Mouse (Mus musculus) ES-E14 (cell line): ENCODE data around the gene March1. TPM values are rescaled to one million over a fixed set of nuclear protein-coding genes. Genes with fewer than 3 reads are reported as not detected.

Experiments used
- DNase-seq: peaks from one replicate; pipeline ENCODE4 v3.0.0-alpha.2; 2013; ENCODE audit warnings: low read depth, low spot score
- H3K27ac ChIP-seq: 2 replicates; pipeline ENCODE4 v1.5.1; 2012; ENCODE audit warnings: low read depth, mild to moderate bottlenecking, low read length, moderate library complexity, mixed read lengths; ENCODE audit not compliant: poor library complexity, insufficient read depth, severe bottlenecking
- H3K36me3 ChIP-seq: 2 replicates; pipeline ENCODE4 v1.6.1; 2012; ENCODE audit warnings: mild to moderate bottlenecking, low read length, moderate library complexity, mixed read lengths; ENCODE audit not compliant: control insufficient read depth, poor library complexity, insufficient read depth, severe bottlenecking
- H3K4me1 ChIP-seq, 2 experiments: fragments of 150-350 bp in 1 of 2; sonication (generic) in 1 of 2; 2 replicates each; pipeline ENCODE4 v1.6.1; 2012; ENCODE audit warnings: low read length in 2 of 2, mild to moderate bottlenecking in 1 of 2, mixed read lengths in 1 of 2; ENCODE audit not compliant: control insufficient read depth in 2 of 2, insufficient read depth in 2 of 2, poor library complexity in 1 of 2
- H3K4me3 ChIP-seq, 2 experiments: fragments of 150-350 bp in 1 of 2; sonication (generic) in 1 of 2; 2 replicates each; pipeline ENCODE4 v1.5.1; 2012; ENCODE audit warnings: low read length in 2 of 2, low read depth in 1 of 2, mild to moderate bottlenecking in 1 of 2, mixed read lengths in 1 of 2; ENCODE audit not compliant: insufficient read depth in 1 of 2, poor library complexity in 1 of 2, severe bottlenecking in 1 of 2
- H3K9ac ChIP-seq: 2 replicates; pipeline ENCODE4 v1.6.1; 2012; ENCODE audit warnings: low read depth, mild to moderate bottlenecking, low read length, mixed read lengths; ENCODE audit not compliant: poor library complexity, insufficient read depth, severe bottlenecking
- H3K9me3 ChIP-seq: fragments of 150-350 bp; sonication (generic); 2 replicates; pipeline ENCODE4 v1.6.1; 2012; ENCODE audit warnings: low read depth, mild to moderate bottlenecking, low read length; ENCODE audit not compliant: control insufficient read depth, insufficient read depth
- CHD2 ChIP-seq: IDR thresholded peaks from 2 replicates; pipeline ENCODE4 v1.6.1; 2014; ENCODE audit warnings: mild to moderate bottlenecking, low read depth, low read length, inconsistent platforms
- HCFC1 ChIP-seq: IDR thresholded peaks from 2 replicates; pipeline ENCODE4 v1.6.1; 2012; ENCODE audit warnings: low read length, inconsistent platforms, borderline replicate concordance; ENCODE audit not compliant: insufficient read depth
- MAFK ChIP-seq: IDR thresholded peaks from 2 replicates; pipeline ENCODE4 v1.6.1; 2014; ENCODE audit warnings: mild to moderate bottlenecking, low read depth, low read length, inconsistent platforms; ENCODE audit not compliant: insufficient read depth
- ZC3H11A ChIP-seq: IDR thresholded peaks from 2 replicates; pipeline ENCODE4 v1.6.1; 2012; ENCODE audit warnings: low read depth, mild to moderate bottlenecking, inconsistent platforms, low read length, borderline replicate concordance
- ZNF384 ChIP-seq: IDR thresholded peaks from 2 replicates; pipeline ENCODE4 v1.6.1; 2012; ENCODE audit warnings: low read depth, low read length, inconsistent platforms
- in situ Hi-C, 2 experiments: fragments of 600-800 bp; cut with MboI; formaldehyde crosslinking; loops; one replicate each; pipeline ENCODE4 v1.15.1; 2025; ENCODE audit warnings: low sequenced_read_pairs in 2 of 2, inconsistent platforms in 1 of 2; ENCODE audit not compliant: unreplicated experiment in 2 of 2
- total RNA-seq: library from RNA; depleted of rRNA; stranded (reverse); fragments of 300-350 nt; gene quantifications from 2 replicates; pipeline ENCODE4 v1.2.3, GENCODE M21; 2012; rRNA removed

The March1 gene
- 0.22 and 0.32 TPM in 2 replicates for total RNA-seq

DNA sequence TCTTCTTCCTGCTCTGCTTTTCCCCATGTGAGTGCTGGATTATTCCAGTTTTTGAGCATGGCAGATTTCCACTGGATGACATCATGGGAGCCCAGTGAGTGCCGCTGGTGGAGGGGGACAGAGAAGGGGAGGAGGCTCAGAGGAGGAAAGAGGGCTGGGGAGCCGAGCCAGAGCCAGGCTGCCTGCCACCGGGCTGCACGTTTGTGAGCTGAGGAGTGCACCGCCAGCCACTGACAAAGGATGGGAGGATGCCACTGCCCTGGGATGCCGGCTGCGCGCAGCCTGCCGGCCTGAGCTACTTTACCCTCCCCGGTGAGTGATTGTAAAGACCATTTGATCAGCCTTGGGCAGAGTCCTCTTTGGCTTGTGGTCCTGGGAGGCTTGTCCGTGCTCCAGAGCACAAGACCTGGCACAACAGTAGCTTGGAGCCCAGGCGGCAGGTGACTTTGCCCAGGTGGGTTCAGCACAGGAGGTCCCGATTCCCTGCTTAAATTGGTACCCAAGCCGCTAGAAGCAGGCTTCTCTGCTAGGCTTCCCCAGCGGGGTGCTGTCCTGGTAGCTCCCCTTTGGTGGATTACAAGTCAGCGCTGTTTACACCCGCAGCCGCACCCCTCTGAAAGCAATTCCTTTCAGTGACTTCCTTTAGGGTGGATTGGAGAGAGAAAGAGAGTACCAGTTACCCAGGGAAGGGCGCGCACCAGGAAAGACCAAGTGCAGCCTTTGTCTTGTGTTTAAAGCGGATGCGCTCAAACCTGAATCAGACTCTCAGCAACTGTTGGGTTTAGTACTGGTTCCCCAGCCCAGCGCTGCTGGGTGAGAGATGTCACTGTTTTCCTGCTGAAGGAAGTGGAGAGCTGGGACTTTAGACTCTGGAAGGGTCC lies at the start of gene March1:
Gene March1, plus strand, starts transcription at position 30 of the 881 bp plus-strand sequence.
- Histone ChIP-seq H3K4me3 (peak within 1 kb of the TSS; percentile 26 to 60; a peak in 3 of 4 replicates), H3K9ac (no peak within 1 kb of the TSS), H3K9me3 (no peaks in the 10 kb centered on the region), H3K27ac (no peak within 1 kb of the TSS), H3K4me1 (no peaks in the 10 kb centered on the region), H3K36me3 (no peaks in the 10 kb centered on the region)
- in situ Hi-C loops = no loop called here
- peak; percentile 29 for DNase-seq
- TF ChIP-seq ZNF384 (no peak), CHD2 (no peak), ZC3H11A (no peak), MAFK (no peak), HCFC1 (no peak)

DNA sequence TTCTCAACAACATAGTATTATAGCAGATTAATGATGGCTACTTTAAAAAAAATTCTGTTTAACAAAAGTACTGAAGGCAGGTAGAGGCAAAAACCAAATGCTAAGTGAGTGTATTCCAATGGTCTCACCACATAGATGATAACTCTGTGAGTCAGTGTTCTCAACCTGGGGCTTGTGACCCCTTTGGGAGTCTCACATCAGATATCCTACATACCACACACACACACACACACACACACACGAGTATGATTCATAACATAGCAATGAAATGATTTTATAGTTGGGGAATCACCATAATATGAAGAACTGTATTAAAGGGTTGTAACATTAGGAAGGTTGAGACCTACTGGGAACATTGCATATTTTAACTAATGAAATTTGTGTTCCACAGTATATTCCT lies 30.8 kb upstream of the March1 start:
- Histone ChIP-seq H3K4me3 (no peak overlapping the region), H3K36me3 (no peaks in the 10 kb centered on the region), H3K9ac (no peak overlapping the region), H3K27ac (no peak overlapping the region), H3K9me3 (no peaks in the 10 kb centered on the region), H3K4me1 (no peaks in the 10 kb centered on the region)
- DNase-seq = no peak
- in situ Hi-C loops = no loop called here
- TF ChIP-seq CHD2 (no peak), ZNF384 (no peak), MAFK (no peak), ZC3H11A (no peak), HCFC1 (no peak)

- Histone ChIP-seq H3K9me3 (no peaks in the 10 kb centered on the region), H3K4me1 (no peaks in the 10 kb centered on the region), H3K4me3 (no peak overlapping the region), H3K9ac (no peak overlapping the region), H3K27ac (no peak overlapping the region), H3K36me3 (no peaks in the 10 kb centered on the region)
- in situ Hi-C loops = no loop called here
- peak; percentile 20 for DNase-seq
- no peak for TF ChIP-seq CHD2
- no peak for TF ChIP-seq ZC3H11A
- TF ChIP-seq ZNF384 = no peak
- no peak for TF ChIP-seq HCFC1
- no peak for TF ChIP-seq MAFK
Measured at GRCm38 (mm10) chr8:65603241-65603640, 14.5 kb upstream of the March1 start.

DNA sequence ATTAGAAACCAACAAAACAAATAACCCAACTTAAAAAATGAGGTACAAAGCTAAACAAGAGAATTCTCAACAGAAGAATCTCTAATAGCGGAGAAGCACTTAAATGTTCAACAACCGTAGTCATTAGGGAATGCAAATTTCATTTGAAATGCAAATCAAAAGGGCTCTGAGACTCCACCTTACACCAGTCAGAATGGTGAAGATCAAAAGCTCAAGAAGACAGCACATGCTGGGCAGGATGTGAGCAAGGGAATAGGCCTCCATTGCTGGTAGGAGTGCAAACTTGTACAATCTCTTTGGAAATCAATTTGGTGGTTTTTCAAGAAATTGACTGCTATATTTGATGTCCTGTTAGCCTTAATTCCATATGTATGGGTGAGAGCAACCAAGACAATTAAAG lies 8.2 kb upstream of the March1 start:
- Histone ChIP-seq H3K4me1 (no peaks in the 10 kb centered on the region), H3K27ac (no peak overlapping the region), H3K4me3 (no peak overlapping the region), H3K36me3 (no peaks in the 10 kb centered on the region), H3K9ac (no peak overlapping the region), H3K9me3 (no peaks in the 10 kb centered on the region)
- in situ Hi-C loops = no loop called here
- DNase-seq = peak; percentile 9
- TF ChIP-seq ZNF384 (no peak), MAFK (no peak), ZC3H11A (no peak), HCFC1 (no peak), CHD2 (no peak)
